Mouse (Mus musculus): ENCODE data around the gene Cdk18. TPM values are rescaled to one million over a fixed set of nuclear protein-coding genes. Genes with fewer than 3 reads are reported as not detected.

Gene Cdk18
- polyA plus RNA-seq, 1 experiment from 2014 or later: 0.37 TPM

DNA sequence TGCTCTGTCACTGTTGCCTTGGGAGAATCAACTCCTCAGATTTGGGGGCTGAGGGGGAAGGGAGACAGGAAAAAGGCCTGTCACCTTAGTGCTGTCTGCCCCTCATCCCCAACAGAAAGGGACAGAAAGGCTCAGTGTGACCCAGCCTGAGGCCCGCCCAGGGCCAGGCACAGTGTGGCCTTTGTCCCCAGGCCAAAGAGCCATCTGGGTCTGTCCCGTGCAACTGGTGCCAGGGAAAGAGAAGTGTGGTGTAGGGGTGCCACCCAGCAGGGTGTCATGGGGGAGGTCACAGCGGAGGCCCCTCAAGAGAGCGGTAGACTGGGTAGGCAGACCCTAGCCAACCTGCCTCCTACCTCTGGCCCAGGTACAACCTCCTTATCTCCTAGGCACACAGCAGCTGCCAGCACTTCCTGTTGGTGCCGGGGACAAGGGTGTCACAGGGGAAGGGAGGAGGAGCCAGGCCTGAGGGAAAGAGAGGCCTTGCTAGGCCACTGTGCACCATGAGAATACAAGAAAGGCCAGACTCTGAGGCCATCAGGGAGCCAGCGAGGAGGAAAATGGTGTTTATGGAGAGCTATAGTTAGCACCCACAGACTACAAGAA, 13.6 kb downstream of the Cdk18 start:
- Histone ChIP-seq H3K4me1 (replicated peaks; ENCODE audit: control insufficient read depth, insufficient read depth, low read length) (no peaks in the 10 kb centered on the region; the same call in 1 of the 2 replicates), H3K9me3 (ENCODE audit: control insufficient read depth, low read length) (no peaks in the 10 kb centered on the region), H3K4me3 (replicated peaks; ENCODE audit: low read length) (no peak overlapping the region), H3K36me3 (replicated peaks; ENCODE audit: control insufficient read depth, insufficient read depth) (no peaks in the 10 kb centered on the region), H3K4me2 (replicated peaks) (no peak overlapping the region), H3K9ac (no peak overlapping the region), H3K27me3 (ENCODE audit: control insufficient read depth, insufficient read depth, low read length) (no peaks in the 10 kb centered on the region), H3K27ac (no peak overlapping the region)
- WGBS: 78% methylated on average over 6 of the region's 6 CpGs
- DNase-seq (ENCODE audit: low spot score) (no peak), ATAC-seq (ENCODE audit: low FRiP score) (no peak)

- no peaks in the 10 kb centered on the region; the same call in 1 of the 2 replicates for H3K4me1 ChIP-seq (replicated peaks; ENCODE audit: control insufficient read depth, insufficient read depth, low read length)
- ATAC-seq (ENCODE audit: low FRiP score) (no peak), DNase-seq (ENCODE audit: low spot score) (no peak)
- H3K9ac ChIP-seq: no peak overlapping the region
- H3K36me3 ChIP-seq (replicated peaks; ENCODE audit: control insufficient read depth, insufficient read depth): no peaks in the 10 kb centered on the region
- H3K27ac ChIP-seq: no peak overlapping the region
- no peak overlapping the region for H3K4me2 ChIP-seq (replicated peaks)
- 59% methylated on average over 4 of the region's 4 CpGs for WGBS
- no peaks in the 10 kb centered on the region for H3K9me3 ChIP-seq (ENCODE audit: control insufficient read depth, low read length)
- no peaks in the 10 kb centered on the region for H3K27me3 ChIP-seq (ENCODE audit: control insufficient read depth, insufficient read depth, low read length)
- H3K4me3 ChIP-seq (replicated peaks; ENCODE audit: low read length): no peak overlapping the region
Observed at GRCm38 (mm10) chr1:132125249-132125648, 14.2 kb downstream of the Cdk18 start.

DNA sequence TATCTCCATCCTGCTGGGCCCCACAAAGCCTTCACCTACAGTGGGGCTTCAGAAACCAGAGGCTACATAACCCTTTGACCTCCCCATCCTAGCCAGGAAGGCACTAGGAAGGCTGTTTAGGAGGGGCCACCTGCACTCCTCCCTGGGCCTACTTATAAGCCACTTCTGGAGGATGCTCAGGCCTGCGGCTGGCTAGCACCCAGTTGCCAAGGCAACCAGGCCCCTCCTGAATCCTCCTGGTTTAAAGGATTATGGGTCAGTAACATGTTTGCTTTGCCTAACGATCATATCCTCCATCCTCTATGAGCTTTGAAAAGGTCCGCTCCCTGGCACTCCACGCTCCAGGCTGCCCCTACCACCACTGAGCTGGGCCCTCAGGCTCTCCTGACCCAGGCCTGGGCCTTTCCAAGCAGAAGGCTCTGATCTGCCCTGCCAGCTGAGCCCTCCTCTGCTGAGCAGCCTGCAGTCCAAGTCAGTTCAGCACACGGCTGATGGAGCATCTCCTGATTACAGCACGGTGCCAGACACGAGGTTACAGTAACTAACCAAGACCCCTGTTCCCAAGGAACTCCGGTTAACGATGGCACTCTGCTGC, 16.0 kb downstream of the Cdk18 start:
- Histone ChIP-seq H3K4me3 (replicated peaks; ENCODE audit: low read length) (no peak overlapping the region), H3K27ac (peak overlapping the region; percentile 33; the same call in 1 of the 2 replicates), H3K27me3 (ENCODE audit: control insufficient read depth, insufficient read depth, low read length) (no peaks in the 10 kb centered on the region), H3K4me1 (replicated peaks; ENCODE audit: control insufficient read depth, insufficient read depth, low read length) (no peaks in the 10 kb centered on the region; the same call in 1 of the 2 replicates), H3K36me3 (replicated peaks; ENCODE audit: control insufficient read depth, insufficient read depth) (no peaks in the 10 kb centered on the region), H3K9ac (no peak overlapping the region), H3K9me3 (ENCODE audit: control insufficient read depth, low read length) (no peaks in the 10 kb centered on the region), H3K4me2 (replicated peaks) (no peak overlapping the region)
- 0 out of 2 replicates have a peak, but pooled peaks have one; percentile 32 for ATAC-seq (ENCODE audit: low FRiP score)
- DNase-seq (ENCODE audit: low spot score): peak; percentile 44
- 39% methylated on average over 9 of the region's 9 CpGs for WGBS

DNA sequence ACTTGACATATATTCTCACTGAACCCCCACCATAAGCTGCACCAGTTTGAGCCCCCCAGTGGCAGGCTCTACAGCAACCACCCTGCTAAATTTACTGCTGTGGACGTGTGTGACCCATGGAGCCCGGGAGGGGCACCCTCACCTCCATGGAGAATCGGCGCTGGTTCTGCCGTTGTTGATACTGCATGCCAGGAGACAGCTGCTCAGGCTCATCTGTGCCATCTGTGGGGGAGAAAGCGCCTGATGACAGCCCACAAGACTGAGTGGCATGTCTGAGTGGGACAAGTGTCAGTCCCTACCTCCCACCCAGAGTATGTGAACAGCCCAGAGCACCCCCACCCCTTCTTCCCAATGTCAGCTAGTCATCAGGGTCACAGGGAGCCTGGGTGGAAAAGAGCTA, 17.6 kb downstream of the Cdk18 start:
- no peak overlapping the region for H3K27ac ChIP-seq
- no peaks in the 10 kb centered on the region for H3K27me3 ChIP-seq (ENCODE audit: control insufficient read depth, insufficient read depth, low read length)
- H3K9me3 ChIP-seq (ENCODE audit: control insufficient read depth, low read length): no peaks in the 10 kb centered on the region
- H3K9ac ChIP-seq: no peak overlapping the region
- no peaks in the 10 kb centered on the region; the same call in 1 of the 2 replicates for H3K4me1 ChIP-seq (replicated peaks; ENCODE audit: control insufficient read depth, insufficient read depth, low read length)
- ATAC-seq (ENCODE audit: low FRiP score) (no peak), DNase-seq (ENCODE audit: low spot score) (no peak)
- 78% methylated on average over 6 of the region's 6 CpGs for WGBS
- no peak overlapping the region for H3K4me3 ChIP-seq (replicated peaks; ENCODE audit: low read length)
- H3K4me2 ChIP-seq (replicated peaks): no peak overlapping the region
- no peaks in the 10 kb centered on the region for H3K36me3 ChIP-seq (replicated peaks; ENCODE audit: control insufficient read depth, insufficient read depth)

DNA sequence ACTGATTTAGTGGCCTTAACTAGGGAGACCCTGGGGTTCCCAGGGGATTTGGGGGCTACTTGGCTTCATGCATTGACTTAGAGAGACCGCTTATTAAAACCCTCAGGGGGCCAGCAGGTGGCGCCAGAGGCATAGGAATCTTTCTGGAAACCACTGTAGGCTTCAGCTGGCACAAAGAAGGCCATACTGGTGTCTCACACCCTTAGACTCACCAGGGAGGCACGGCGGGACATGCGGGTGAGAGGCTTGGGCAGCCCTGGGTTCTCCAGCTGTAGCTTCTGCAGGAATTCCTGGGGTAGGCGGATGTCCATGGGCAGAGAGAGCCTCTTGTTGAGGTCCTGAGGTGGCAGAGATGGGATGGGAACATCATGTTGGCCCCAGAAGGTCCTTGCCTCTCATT, 18.2 kb downstream of the Cdk18 start:
- Histone ChIP-seq H3K27me3 (ENCODE audit: control insufficient read depth, insufficient read depth, low read length) (no peaks in the 10 kb centered on the region), H3K4me2 (replicated peaks) (no peak overlapping the region), H3K4me3 (replicated peaks; ENCODE audit: low read length) (no peak overlapping the region), H3K27ac (no peak overlapping the region), H3K9ac (no peak overlapping the region), H3K4me1 (replicated peaks; ENCODE audit: control insufficient read depth, insufficient read depth, low read length) (no peaks in the 10 kb centered on the region; the same call in 1 of the 2 replicates), H3K36me3 (replicated peaks; ENCODE audit: control insufficient read depth, insufficient read depth) (no peaks in the 10 kb centered on the region), H3K9me3 (ENCODE audit: control insufficient read depth, low read length) (no peaks in the 10 kb centered on the region)
- DNase-seq (ENCODE audit: low spot score) (peak; percentile 93), ATAC-seq (ENCODE audit: low FRiP score) (0 out of 2 replicates have a peak, but pooled peaks have one; percentile 39)
- WGBS: 17% methylated on average over 6 of the region's 6 CpGs

DNA sequence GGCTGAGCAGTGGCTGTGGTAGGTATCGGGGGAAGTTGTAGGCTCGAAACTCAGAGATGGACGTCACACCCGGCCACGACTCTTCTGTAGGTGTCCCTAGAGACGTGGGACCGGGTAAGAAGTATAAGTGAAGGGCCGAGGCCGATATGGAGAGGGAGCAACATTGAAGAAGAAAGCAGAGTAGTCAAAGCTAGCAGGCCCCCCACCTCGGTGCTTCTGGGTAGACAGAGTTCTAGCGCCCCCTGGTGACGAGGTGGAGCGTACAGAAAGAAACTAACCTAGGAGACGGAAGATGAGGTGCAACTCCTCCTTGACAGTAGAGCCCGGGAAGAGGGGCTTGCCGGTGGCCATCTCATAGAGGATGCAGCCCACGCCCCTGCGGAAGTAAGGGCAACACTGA, 22.9 kb downstream of the Cdk18 start:
- WGBS: 31% methylated on average over 18 of the region's 18 CpGs
- Histone ChIP-seq H3K9me3 (ENCODE audit: control insufficient read depth, low read length) (no peaks in the 10 kb centered on the region), H3K4me2 (replicated peaks) (no peak overlapping the region), H3K27me3 (ENCODE audit: control insufficient read depth, insufficient read depth, low read length) (no peaks in the 10 kb centered on the region), H3K9ac (no peak overlapping the region), H3K36me3 (replicated peaks; ENCODE audit: control insufficient read depth, insufficient read depth) (no peaks in the 10 kb centered on the region), H3K4me3 (replicated peaks; ENCODE audit: low read length) (no peak overlapping the region), H3K27ac (no peak overlapping the region), H3K4me1 (replicated peaks; ENCODE audit: control insufficient read depth, insufficient read depth, low read length) (no peaks in the 10 kb centered on the region; the same call in 1 of the 2 replicates)
- no peak for ATAC-seq (ENCODE audit: low FRiP score)
- DNase-seq (ENCODE audit: low spot score): peak; percentile 71

DNA sequence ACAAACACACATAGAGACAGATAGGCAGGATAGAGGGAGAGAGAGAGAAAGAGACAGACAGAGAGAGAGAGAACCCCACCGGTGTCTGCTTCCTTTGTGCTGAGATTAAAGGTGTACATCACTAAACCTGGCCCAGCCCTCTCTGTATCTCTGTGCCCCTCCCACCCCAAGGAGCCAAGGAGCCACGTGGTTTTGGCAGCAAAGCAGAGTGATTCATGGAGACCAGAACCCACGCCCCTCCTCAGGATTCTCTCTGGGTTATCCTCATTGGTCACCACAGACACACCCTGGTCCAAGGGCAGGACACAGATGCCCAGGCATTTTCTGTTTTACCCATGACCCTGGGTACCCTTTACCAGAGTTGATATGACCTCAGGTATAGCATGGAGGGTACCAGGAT, 26.4 kb downstream of the Cdk18 start:
- no peak overlapping the region for H3K9ac ChIP-seq
- ATAC-seq (ENCODE audit: low FRiP score) (no peak), DNase-seq (ENCODE audit: low spot score) (no peak)
- H3K4me1 ChIP-seq (replicated peaks; ENCODE audit: control insufficient read depth, insufficient read depth, low read length): no peaks in the 10 kb centered on the region
- 64% methylated on average over 3 of the region's 3 CpGs for WGBS
- no peaks in the 10 kb centered on the region for H3K36me3 ChIP-seq (replicated peaks; ENCODE audit: control insufficient read depth, insufficient read depth)
- no peak overlapping the region for H3K27ac ChIP-seq
- H3K9me3 ChIP-seq (ENCODE audit: control insufficient read depth, low read length): no peaks in the 10 kb centered on the region
- no peak overlapping the region for H3K4me2 ChIP-seq (replicated peaks)
- no peak overlapping the region for H3K4me3 ChIP-seq (replicated peaks; ENCODE audit: low read length)
- H3K27me3 ChIP-seq (ENCODE audit: control insufficient read depth, insufficient read depth, low read length): no peaks in the 10 kb centered on the region

DNA sequence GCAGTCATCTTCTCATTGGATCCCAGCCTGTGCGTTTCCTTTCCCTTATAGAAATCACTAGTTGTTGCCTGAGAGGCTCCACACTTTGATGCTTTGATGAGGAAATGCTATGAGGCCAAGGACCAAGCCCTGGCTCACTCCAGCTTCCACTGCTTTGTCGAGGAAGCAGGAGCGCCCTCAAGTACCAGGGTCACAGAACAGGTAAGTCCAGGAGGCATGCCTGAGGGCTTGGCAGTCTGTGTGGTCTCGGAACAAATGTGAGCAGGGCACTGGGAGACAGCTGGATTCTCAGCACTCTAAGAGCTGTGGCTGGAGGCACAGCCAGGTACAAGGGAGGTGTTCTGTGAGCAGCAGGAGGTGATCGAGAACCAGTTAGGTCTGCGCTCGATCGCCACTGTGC, 27.1 kb downstream of the Cdk18 start:
- WGBS: 79% methylated on average over 8 of the region's 8 CpGs
- H3K27me3 ChIP-seq (ENCODE audit: control insufficient read depth, insufficient read depth, low read length): no peaks in the 10 kb centered on the region
- no peak overlapping the region for H3K9ac ChIP-seq
- no peak overlapping the region for H3K4me3 ChIP-seq (replicated peaks; ENCODE audit: low read length)
- no peaks in the 10 kb centered on the region for H3K4me1 ChIP-seq (replicated peaks; ENCODE audit: control insufficient read depth, insufficient read depth, low read length)
- DNase-seq (ENCODE audit: low spot score) (no peak), ATAC-seq (ENCODE audit: low FRiP score) (no peak)
- H3K9me3 ChIP-seq (ENCODE audit: control insufficient read depth, low read length): no peaks in the 10 kb centered on the region
- no peak overlapping the region for H3K4me2 ChIP-seq (replicated peaks)
- no peaks in the 10 kb centered on the region for H3K36me3 ChIP-seq (replicated peaks; ENCODE audit: control insufficient read depth, insufficient read depth)
- H3K27ac ChIP-seq: no peak overlapping the region

DNA sequence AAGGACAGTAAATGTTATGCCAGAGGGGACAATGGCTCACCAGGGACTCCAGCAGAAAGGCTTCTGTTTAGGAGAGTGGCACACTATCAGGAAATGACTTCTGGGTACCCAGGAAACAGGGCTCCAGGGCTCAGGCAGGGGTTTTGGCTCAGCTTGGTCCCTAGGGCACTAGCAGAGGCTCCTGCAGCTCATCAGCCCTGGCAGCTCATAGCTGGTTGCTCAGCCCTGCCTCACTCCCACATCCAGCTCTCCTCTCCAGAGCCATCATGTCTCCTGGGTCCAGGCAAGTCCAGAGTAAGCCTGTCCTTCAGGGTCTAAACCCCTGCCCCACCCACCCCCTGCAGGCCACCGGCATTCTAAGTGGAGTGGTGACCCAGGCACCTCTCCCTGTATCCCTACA, 28.1 kb downstream of the Cdk18 start:
- Histone ChIP-seq H3K4me1 (replicated peaks; ENCODE audit: control insufficient read depth, insufficient read depth, low read length) (no peaks in the 10 kb centered on the region), H3K9me3 (ENCODE audit: control insufficient read depth, low read length) (no peaks in the 10 kb centered on the region), H3K27ac (no peak overlapping the region), H3K4me2 (replicated peaks) (no peak overlapping the region), H3K9ac (no peak overlapping the region), H3K27me3 (ENCODE audit: control insufficient read depth, insufficient read depth, low read length) (no peaks in the 10 kb centered on the region), H3K36me3 (replicated peaks; ENCODE audit: control insufficient read depth, insufficient read depth) (no peaks in the 10 kb centered on the region), H3K4me3 (replicated peaks; ENCODE audit: low read length) (no peak overlapping the region)
- ATAC-seq (ENCODE audit: low FRiP score) (no peak), DNase-seq (ENCODE audit: low spot score) (no peak)
- WGBS: 60% methylated on average over 1 of the region's 1 CpGs
